Mouse (Mus musculus) heart, adult 2 months (tissue): ENCODE data around the gene Vma21-ps. TPM values are rescaled to one million over a fixed set of nuclear protein-coding genes. Genes with fewer than 3 reads are reported as not detected.

ENCODE experiments used
- DNase-seq, 2 experiments: peaks; one replicate each; pipeline ENCODE4 v3.0.0; 2021
- H3K27ac ChIP-seq: fragments of 200-600 bp; 2 replicates; pipeline ENCODE4 v1.8.1; 2022
- H3K27me3 ChIP-seq: fragments of 200-500 bp; 2 replicates; pipeline ENCODE4 v1.6.1; 2012; ENCODE audit warnings: mild to moderate bottlenecking, low read length, inconsistent platforms, mixed read lengths; ENCODE audit not compliant: control insufficient read depth, insufficient read depth
- H3K36me3 ChIP-seq: fragments of 200-500 bp; 2 replicates; pipeline ENCODE4 v1.6.1; 2012; ENCODE audit warnings: low read length, inconsistent platforms; ENCODE audit not compliant: control insufficient read depth, insufficient read depth
- H3K4me1 ChIP-seq: fragments of 200-500 bp; 2 replicates; pipeline ENCODE4 v1.6.1; 2011; ENCODE audit warnings: low read length; ENCODE audit not compliant: control insufficient read depth, insufficient read depth
- H3K4me3 ChIP-seq: fragments of 200-600 bp; 2 replicates; pipeline ENCODE4 v1.8.1; 2022
- H3K79me2 ChIP-seq: fragments of 200-500 bp; replicated peaks from 2 replicates; pipeline ENCODE4 v1.6.1; 2012; ENCODE audit warnings: mild to moderate bottlenecking, inconsistent platforms, low read length, moderate library complexity, mixed read lengths; ENCODE audit not compliant: control insufficient read depth, insufficient read depth
- H3K9ac ChIP-seq: fragments of 200-500 bp; 2 replicates; pipeline ENCODE4 v1.6.1; 2012; ENCODE audit warnings: low read depth, mild to moderate bottlenecking, control low read depth, inconsistent platforms, low read length, mixed read lengths
- CTCF ChIP-seq: fragments of 200-600 bp; IDR thresholded peaks from 2 replicates; pipeline ENCODE4 v1.8.1; 2022; ENCODE audit warnings: antibody characterized with exemption, mild to moderate bottlenecking, moderate library complexity
- EP300 ChIP-seq: fragments of 200-500 bp; IDR thresholded peaks from 2 replicates; pipeline ENCODE4 v1.6.1; 2011; ENCODE audit warnings: low read depth, low read length, control low read depth; ENCODE audit not compliant: insufficient read depth
- POLR2A ChIP-seq: fragments of 200-500 bp; IDR thresholded peaks from 2 replicates; pipeline ENCODE4 v1.6.1; 2011; ENCODE audit warnings: mild to moderate bottlenecking, low read depth, low read length, control low read depth; ENCODE audit not compliant: insufficient read depth
- WGBS: fragments of 180-500 bp; shearing (Covaris S2); methylation state at CpG from one replicate; pipeline ENCODE4 v1.1.7; 2018; 5-methylcytosine and 5-hydroxymethylcytosine counted together
- intact Hi-C: fragments of 180-260 bp; cut with DNase I; formaldehyde crosslinking; loops from one replicate; pipeline ENCODE4 v1.15.1; 2025
- polyA plus RNA-seq: library from polyadenylated mRNA; depleted of rRNA; stranded (reverse); fragments of >200 nt; gene quantifications from 2 replicates; pipeline ENCODE4 v1.2.3, GENCODE M21; 2012; rRNA removed
- total RNA-seq, 2 experiments: library from RNA; stranded (reverse); gene quantifications; 2 replicates each; pipeline ENCODE4 v1.2.3; 2021

Vma21-ps gene
- total and polyA plus RNA-seq, 3 experiments: not detected

DNA sequence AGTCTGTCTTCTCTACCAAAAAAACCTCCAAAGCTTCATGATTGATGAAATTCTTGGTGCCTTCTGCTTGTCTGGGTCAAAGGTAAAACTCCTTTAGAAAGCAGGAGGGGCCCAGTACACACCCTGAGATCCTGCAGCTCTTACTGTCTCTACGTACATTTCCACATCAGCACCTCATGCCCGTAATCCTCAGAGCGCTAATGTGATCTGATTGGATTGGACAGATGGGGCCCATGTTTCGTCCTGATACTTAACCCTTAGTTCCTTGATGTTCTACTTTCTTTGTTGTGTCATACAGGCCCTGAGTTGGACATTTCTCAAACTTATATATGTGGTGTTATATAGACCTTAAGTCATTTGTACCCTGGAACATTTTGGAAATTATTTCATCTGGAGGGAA is 9.6 kb downstream of the Vma21-ps start:
- DNase-seq: no peak
- 96% methylated on average over 4 of the region's 4 CpGs for WGBS

DNA sequence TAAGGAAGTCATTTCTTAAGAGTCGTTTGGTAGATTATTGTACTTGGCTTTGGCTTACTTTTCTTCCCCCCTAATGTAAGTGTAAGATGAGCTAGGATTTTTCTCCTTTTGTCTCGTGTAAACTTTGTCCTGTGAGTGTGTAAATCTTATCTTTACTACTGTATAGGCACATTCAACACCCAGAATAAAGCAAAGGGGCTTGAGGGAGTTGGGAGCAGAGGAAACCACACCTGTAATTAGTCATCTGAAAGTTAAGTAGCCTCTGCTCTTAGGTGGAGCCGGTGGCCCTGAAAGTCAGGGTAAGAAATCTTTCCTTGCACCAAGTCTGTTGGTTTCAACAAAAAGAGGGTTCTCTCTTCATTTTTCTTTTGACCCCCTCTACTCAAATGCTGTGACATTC is 23.6 kb downstream of the Vma21-ps start:
- WGBS: 59% methylated on average over 3 of the region's 3 CpGs
- intact Hi-C loops: no loop called here
- H3K9ac ChIP-seq: no peak overlapping the region
- no peaks in the 10 kb centered on the region for H3K27me3 ChIP-seq
- no peaks in the 10 kb centered on the region for H3K4me1 ChIP-seq
- H3K79me2 ChIP-seq: no peaks in the 10 kb centered on the region
- no peak overlapping the region for H3K4me3 ChIP-seq
- TF ChIP-seq CTCF (no peak), EP300 (no peak), POLR2A (no peak)
- no peak for DNase-seq
- H3K36me3 ChIP-seq: no peaks in the 10 kb centered on the region
- no peak overlapping the region for H3K27ac ChIP-seq

More for the DNA sequence above, 9.6 kb downstream of the Vma21-ps start:
- no peak overlapping the region for H3K4me3 ChIP-seq
- no peak for TF ChIP-seq POLR2A
- TF ChIP-seq CTCF: no peak
- no peak for TF ChIP-seq EP300
- no peak overlapping the region for H3K27ac ChIP-seq
- no peaks in the 10 kb centered on the region for H3K4me1 ChIP-seq
- no peaks in the 10 kb centered on the region for H3K36me3 ChIP-seq
- intact Hi-C loops: no loop called here
- no peaks in the 10 kb centered on the region for H3K27me3 ChIP-seq
- H3K79me2 ChIP-seq: no peaks in the 10 kb centered on the region
- no peak overlapping the region for H3K9ac ChIP-seq

GRCm38 (mm10) chr4:52461321-52461720 is 35.7 kb downstream of the Vma21-ps start:
- Histone ChIP-seq H3K27me3 (no peaks in the 10 kb centered on the region), H3K79me2 (no peaks in the 10 kb centered on the region), H3K4me1 (no peaks in the 10 kb centered on the region), H3K9ac (no peak overlapping the region), H3K27ac (no peak overlapping the region), H3K36me3 (no peaks in the 10 kb centered on the region), H3K4me3 (no peak overlapping the region)
- intact Hi-C loops: no loop called here
- WGBS: 89% methylated on average over 5 of the region's 5 CpGs
- DNase-seq: no peak
- no peak for TF ChIP-seq POLR2A
- no peak for TF ChIP-seq CTCF
- no peak for TF ChIP-seq EP300

GRCm38 (mm10) chr4:52459726-52460125 is 37.3 kb downstream of the Vma21-ps start:
- Histone ChIP-seq H3K27ac (no peak overlapping the region), H3K4me1 (no peaks in the 10 kb centered on the region), H3K4me3 (no peak overlapping the region), H3K79me2 (no peaks in the 10 kb centered on the region), H3K9ac (no peak overlapping the region), H3K27me3 (no peaks in the 10 kb centered on the region), H3K36me3 (no peaks in the 10 kb centered on the region)
- TF ChIP-seq POLR2A (no peak), CTCF (peak; percentile 53)
- DNase-seq: no peak
- WGBS: 96% methylated on average over 1 of the region's 1 CpGs
- intact Hi-C loops: no loop called here

Other genes with a start within 250 kb of the Vma21-ps start
- 1 to 10 TPM; 2.4 to 2.8 TPM for gene Smc2, start 58.0 kb downstream of the Vma21-ps start, total RNA-seq
- 0.29 and 0.97 TPM in 2 replicates for gene Smc2, start 58.0 kb downstream of the Vma21-ps start, polyA plus RNA-seq
- not detected for gene Toporsl, start 99.0 kb upstream of the Vma21-ps start, total RNA-seq
- not detected in 2 replicates for gene Toporsl, start 99.0 kb upstream of the Vma21-ps start, polyA plus RNA-seq